Comparison of ENCODE assay signal across 9 mouse cellular contexts in the genomic region with DNA sequence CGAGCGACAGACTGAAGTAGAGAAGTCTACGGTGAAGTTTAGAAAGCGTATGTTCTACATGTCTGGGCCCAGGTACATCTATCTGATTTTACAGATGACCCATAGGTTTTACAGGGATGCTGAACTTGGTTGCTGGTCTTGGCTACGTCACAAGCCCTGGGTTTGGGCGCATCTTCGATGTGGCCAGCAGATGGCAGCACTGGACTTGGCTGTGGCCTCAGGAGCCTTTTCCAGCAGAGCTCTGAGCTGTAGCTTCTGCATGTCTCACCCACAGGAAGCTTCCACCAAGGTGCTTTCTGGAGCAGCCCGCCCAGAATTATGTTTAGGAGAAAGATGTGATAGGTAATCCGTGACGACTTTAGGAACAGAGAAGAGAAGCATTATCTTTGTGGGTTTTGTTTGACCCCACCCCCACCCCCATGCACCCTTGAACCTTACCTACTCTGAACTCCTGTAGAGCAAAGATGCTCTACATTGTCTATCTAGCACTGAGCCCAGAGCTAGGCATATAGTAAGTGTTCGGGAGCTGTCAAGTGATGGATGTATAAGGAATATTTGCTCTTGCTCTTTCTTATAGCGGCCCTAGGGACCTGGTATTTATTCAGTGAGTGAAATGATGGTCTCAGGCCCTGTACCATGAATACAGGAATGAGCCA. TPM values are rescaled to one million over a fixed set of nuclear protein-coding genes. Genes with fewer than 3 reads are reported as not detected.
DNase-seq lines count a peak whose midpoint lies in the region; ATAC-seq and TF ChIP-seq lines count a peak whose summit lies in the region.
"Had no signal": no experiment of that assay in that cellular context is flagged by ENCODE, and none has a peak within 500 bp of the region (broad histone marks: within the 10 kb centered on the region; RNA-seq: fewer than 3 reads in every experiment).

No protein-coding gene starts in this region.

- no peaks in the 10 kb centered on the region for H3K36me3 ChIP-seq in forebrain, embryonic 11.5 days (ENCODE audit: control insufficient read depth, insufficient read depth, low read length)
- no peaks in the 10 kb centered on the region for H3K36me3 ChIP-seq in heart, postnatal 0 days (replicated peaks; ENCODE audit: control insufficient read depth, insufficient read depth, low read length)
- H3K36me3 ChIP-seq in liver, embryonic 12.5 days = no peaks in the 10 kb centered on the region
- no peaks in the 10 kb centered on the region for H3K36me3 ChIP-seq in neural tube, embryonic 11.5 days (ENCODE audit: control insufficient read depth, insufficient read depth, low read length)
- H3K36me3 ChIP-seq in stomach, embryonic 15.5 days = no peaks in the 10 kb centered on the region

- TF ChIP-seq EP300 in heart, postnatal 0 days (IDR thresholded peaks at IDR 0.05; ENCODE audit: low read depth) = no peak

- H3K27ac ChIP-seq in forebrain, embryonic 11.5 days (ENCODE audit: low read depth, low read length) = no peak overlapping the region
- no peak overlapping the region for H3K27ac ChIP-seq in heart, postnatal 0 days (ENCODE audit: low read depth)
- no peak overlapping the region for H3K27ac ChIP-seq in liver, embryonic 12.5 days
- H3K27ac ChIP-seq in neural tube, embryonic 11.5 days (ENCODE audit: low read depth, low read length) = no peak overlapping the region
- H3K27ac ChIP-seq in stomach, embryonic 15.5 days = no peak overlapping the region

- H3K4me3 ChIP-seq in forebrain, embryonic 11.5 days (ENCODE audit: low read depth, low read length) = no peak overlapping the region
- H3K4me3 ChIP-seq in heart, postnatal 0 days (ENCODE audit: low read depth, low read length) = no peak overlapping the region
- no peak overlapping the region for H3K4me3 ChIP-seq in liver, embryonic 12.5 days
- H3K4me3 ChIP-seq in neural tube, embryonic 11.5 days (ENCODE audit: low read depth, low read length) = no peak overlapping the region
- H3K4me3 ChIP-seq in stomach, embryonic 15.5 days (replicated peaks) = no peak overlapping the region
- H3K4me3 ChIP-seq: erythroblast, embryonic 14.5 days had no signal

- no peak overlapping the region for H3K4me2 ChIP-seq in forebrain, embryonic 11.5 days (ENCODE audit: low read depth, low read length, severe bottlenecking)
- no peak overlapping the region for H3K4me2 ChIP-seq in heart, postnatal 0 days (ENCODE audit: low read depth, low read length)
- H3K4me2 ChIP-seq in liver, embryonic 12.5 days = no peak overlapping the region
- no peak overlapping the region for H3K4me2 ChIP-seq in neural tube, embryonic 11.5 days (ENCODE audit: low read depth)
- H3K4me2 ChIP-seq in stomach, embryonic 15.5 days = no peak overlapping the region

- H3K4me1 ChIP-seq in forebrain, embryonic 11.5 days (replicated peaks; ENCODE audit: control insufficient read depth, insufficient read depth, low read length) = no peaks in the 10 kb centered on the region
- H3K4me1 ChIP-seq in heart, postnatal 0 days (ENCODE audit: control insufficient read depth, insufficient read depth) = peaks cover 17% of the 10 kb centered on the region
- peaks cover 6% of the 10 kb centered on the region for H3K4me1 ChIP-seq in liver, embryonic 12.5 days
- H3K4me1 ChIP-seq in neural tube, embryonic 11.5 days (ENCODE audit: control insufficient read depth, insufficient read depth, low read length) = no peaks in the 10 kb centered on the region
- H3K4me1 ChIP-seq in stomach, embryonic 15.5 days = peaks cover 14% of the 10 kb centered on the region; the same call in 1 of the 2 replicates

- no peaks in the 10 kb centered on the region for H3K27me3 ChIP-seq in forebrain, embryonic 11.5 days (ENCODE audit: control insufficient read depth, insufficient read depth, low read length)
- no peaks in the 10 kb centered on the region for H3K27me3 ChIP-seq in heart, postnatal 0 days (ENCODE audit: control insufficient read depth, insufficient read depth, low read length)
- no peaks in the 10 kb centered on the region for H3K27me3 ChIP-seq in liver, embryonic 12.5 days (replicated peaks)
- no peaks in the 10 kb centered on the region for H3K27me3 ChIP-seq in neural tube, embryonic 11.5 days (ENCODE audit: control insufficient read depth, insufficient read depth, low read length)
- no peaks in the 10 kb centered on the region for H3K27me3 ChIP-seq in stomach, embryonic 15.5 days (replicated peaks)

- ATAC-seq in forebrain, embryonic 11.5 days (replicated peaks; ENCODE audit: low FRiP score) = peak; percentile 83
- ATAC-seq in heart, postnatal 0 days (ENCODE audit: insufficient read depth, low read depth) = peak; percentile 68
- 0 out of 2 replicates have a peak, but pooled peaks have one; percentile 48 for ATAC-seq in liver, embryonic 12.5 days
- peak; percentile 51; the same call in 1 of the 2 replicates for ATAC-seq in neural tube, embryonic 11.5 days (ENCODE audit: insufficient read depth, low FRiP score, low TSS enrichment)
- peak; percentile 58; the same call in 1 of the 2 replicates for ATAC-seq in stomach, embryonic 15.5 days (ENCODE audit: insufficient read depth, low FRiP score, low read depth)

- peak; percentile 67 to 76 for DNase-seq in CD8-positive naive resting alpha-beta T cell, adult 2 months (ENCODE audit: low read depth in 2 of 2, low spot score in 2 of 2)
- DNase-seq in c-Kit-positive CD71-negative TER-119-negative erythroid progenitor cells, embryonic 14.5 days (ENCODE audit: low read depth) = peak; percentile 73
- DNase-seq in forebrain, embryonic 11.5 days (ENCODE audit: low spot score) = peak; percentile 90
- peak; percentile 82 for DNase-seq in heart, postnatal 0 days (ENCODE audit: low spot score)
- peak; percentile 93 to 94 for DNase-seq in kidney, postnatal 25 days
- DNase-seq in neural tube, embryonic 11.5 days (ENCODE audit: low spot score) = peak; percentile 87

- WGBS in forebrain, embryonic 11.5 days = 35% methylated on average over 12 of the region's 12 CpGs
- 22% methylated on average over 12 of the region's 12 CpGs for WGBS in heart, postnatal 0 days
- 21% methylated on average over 12 of the region's 12 CpGs for WGBS in liver, embryonic 12.5 days (ENCODE audit: insufficient replicate concordance)
- WGBS in neural tube, embryonic 11.5 days = 33% methylated on average over 12 of the region's 12 CpGs
- WGBS in stomach, embryonic 15.5 days = 30% methylated on average over 12 of the region's 12 CpGs

- peak; percentile 99 for TF ChIP-seq CTCF in heart, postnatal 0 days (IDR thresholded peaks at IDR 0.05; ENCODE audit: low read depth)

- H3K9ac ChIP-seq in forebrain, embryonic 11.5 days (ENCODE audit: low read length) = no peak overlapping the region
- H3K9ac ChIP-seq in heart, postnatal 0 days (replicated peaks; ENCODE audit: low read depth, low read length) = no peak overlapping the region
- no peak overlapping the region for H3K9ac ChIP-seq in liver, embryonic 12.5 days
- no peak overlapping the region for H3K9ac ChIP-seq in neural tube, embryonic 11.5 days (ENCODE audit: low read length)
- no peak overlapping the region for H3K9ac ChIP-seq in stomach, embryonic 15.5 days

- H3K9me3 ChIP-seq in forebrain, embryonic 11.5 days (ENCODE audit: control insufficient read depth, low read length) = no peaks in the 10 kb centered on the region
- 0 out of 2 replicates have a peak, but pooled peaks cover 4% of the 10 kb centered on the region for H3K9me3 ChIP-seq in heart, postnatal 0 days (replicated peaks; ENCODE audit: control insufficient read depth, low read length)
- no peaks in the 10 kb centered on the region for H3K9me3 ChIP-seq in liver, embryonic 12.5 days (replicated peaks)
- no peaks in the 10 kb centered on the region for H3K9me3 ChIP-seq in neural tube, embryonic 11.5 days (ENCODE audit: control insufficient read depth, low read length)
- H3K9me3 ChIP-seq in stomach, embryonic 15.5 days = no peaks in the 10 kb centered on the region

RNA-seq across cellular contexts. Expression of a gene that starts 50.7 kb away (rescaled TPM):
- 128 and 141 TPM in 2 replicates for polyA plus RNA-seq in forebrain, embryonic 11.5 days (2014; fragmentation: Nextera tagmentation; extraction: Ambion mirVana)
- total RNA-seq in heart, postnatal 0 days (2014; rRNA removed; ENCODE audit: low replicate concordance) = 16.6 and 17.9 TPM in 2 replicates
- 57.1 and 57.5 TPM in 2 replicates for polyA plus RNA-seq in heart, postnatal 0 days (2015; fragmentation: Nextera tagmentation; extraction: Ambion mirVana)
- 49.3 and 50.3 TPM in 2 replicates for polyA plus RNA-seq in liver, embryonic 12.5 days (2016; fragmentation: Nextera tagmentation; extraction: Ambion mirVana)
- 157 and 163 TPM in 2 replicates for polyA plus RNA-seq in neural tube, embryonic 11.5 days (2014; fragmentation: Nextera tagmentation; extraction: Ambion mirVana)
- 159 and 164 TPM in 2 replicates for polyA plus RNA-seq in stomach, embryonic 15.5 days (2015; fragmentation: Nextera tagmentation; extraction: Ambion mirVana)
